Mouse (Mus musculus): ENCODE data around the gene Pdik1l.

Gene Pdik1l

DNA sequence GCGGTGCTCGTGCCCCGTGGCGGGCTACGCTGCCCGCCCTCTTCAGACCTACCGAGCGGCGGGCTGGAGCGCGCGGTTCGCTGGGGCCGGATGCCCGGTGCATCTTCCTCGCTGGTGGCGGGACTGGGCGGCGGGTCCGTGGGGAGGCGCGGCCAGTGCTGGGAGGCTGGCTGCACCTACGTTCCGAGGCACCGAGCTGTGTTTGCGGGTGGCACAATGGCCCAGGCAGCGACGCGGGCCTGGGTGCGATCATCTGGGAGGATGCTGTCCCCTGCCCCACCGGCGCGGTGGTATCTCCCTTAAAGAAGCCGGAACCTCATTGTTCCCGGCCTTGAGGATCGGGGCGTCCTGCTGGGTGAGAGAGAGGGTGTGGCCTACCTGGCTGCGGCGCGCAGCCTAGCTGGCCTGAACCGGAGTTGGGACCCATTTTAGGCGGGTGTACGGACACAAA lies at the start of gene Pdik1l:
Gene Pdik1l, minus strand, starts transcription at position 321 of the 451 bp plus-strand sequence.
- no peak for TF ChIP-seq GATA4 (IDR thresholded peaks at IDR 0.05; ENCODE audit: insufficient replicate concordance, low read length)

DNA sequence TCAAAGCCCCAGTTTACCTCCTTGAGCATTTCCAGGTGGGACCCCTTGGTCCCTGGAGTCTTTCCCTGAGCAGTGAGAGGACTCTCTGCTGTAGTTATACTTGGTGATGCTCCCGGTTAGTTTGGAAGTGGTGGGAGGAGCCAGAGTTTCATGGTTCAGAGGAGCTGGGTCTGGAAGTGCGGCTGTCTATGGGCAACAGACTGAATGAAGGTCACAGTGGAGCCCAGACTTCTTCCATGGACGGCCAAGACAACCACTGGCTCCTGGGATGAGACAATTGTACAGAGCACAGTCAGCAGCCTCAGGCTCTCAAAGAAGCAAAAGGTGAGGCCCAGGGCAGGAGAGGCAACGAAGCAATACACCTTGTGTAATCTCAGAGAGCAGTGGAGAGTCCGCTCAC lies 42.6 kb upstream of the Pdik1l start:
- no peak for TF ChIP-seq GATA4 (IDR thresholded peaks at IDR 0.05; ENCODE audit: insufficient replicate concordance, low read length)

DNA sequence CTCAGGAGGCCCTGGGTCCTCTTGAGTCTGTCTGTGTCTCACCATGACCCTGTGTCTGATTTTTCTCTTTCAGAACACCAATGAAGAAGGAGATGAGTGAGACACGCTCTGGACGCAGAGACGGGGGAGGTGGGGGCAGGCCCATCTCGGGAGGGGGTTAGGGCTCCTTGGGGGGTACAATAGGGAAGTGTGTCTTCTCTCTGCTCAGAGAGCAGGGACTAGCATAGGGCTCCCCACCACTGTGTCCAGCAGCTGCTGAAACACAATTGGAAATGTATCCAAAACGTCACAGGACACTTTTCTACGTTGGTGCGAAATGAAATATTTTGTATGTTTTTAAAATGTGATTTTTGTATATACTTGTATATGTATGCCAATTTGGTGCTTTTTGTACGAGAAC lies 41.1 kb upstream of the Pdik1l start:
- TF ChIP-seq GATA4 (IDR thresholded peaks at IDR 0.05; ENCODE audit: insufficient replicate concordance, low read length) = no peak

DNA sequence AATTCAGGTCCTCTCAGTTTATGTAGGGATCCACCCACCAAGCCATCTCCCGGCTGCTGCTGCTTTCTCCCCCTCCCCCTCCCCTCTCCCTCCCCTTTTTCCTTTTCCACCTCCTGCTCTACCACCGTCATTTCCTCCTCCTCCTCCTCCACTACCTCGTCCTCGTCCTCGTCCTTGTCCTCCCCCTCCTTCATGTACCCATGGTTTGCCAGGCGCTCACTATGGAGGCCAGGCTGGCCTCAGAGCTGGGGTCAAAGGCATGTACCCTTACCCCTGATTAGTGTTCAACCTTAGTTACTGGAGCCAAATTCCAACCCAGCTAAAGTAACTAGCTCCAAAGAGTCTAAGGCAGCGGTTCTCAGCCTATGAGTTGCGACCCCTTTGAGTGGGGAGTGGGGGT lies 40.5 kb upstream of the Pdik1l start:
- TF ChIP-seq GATA4 (IDR thresholded peaks at IDR 0.05; ENCODE audit: insufficient replicate concordance, low read length) = no peak

DNA sequence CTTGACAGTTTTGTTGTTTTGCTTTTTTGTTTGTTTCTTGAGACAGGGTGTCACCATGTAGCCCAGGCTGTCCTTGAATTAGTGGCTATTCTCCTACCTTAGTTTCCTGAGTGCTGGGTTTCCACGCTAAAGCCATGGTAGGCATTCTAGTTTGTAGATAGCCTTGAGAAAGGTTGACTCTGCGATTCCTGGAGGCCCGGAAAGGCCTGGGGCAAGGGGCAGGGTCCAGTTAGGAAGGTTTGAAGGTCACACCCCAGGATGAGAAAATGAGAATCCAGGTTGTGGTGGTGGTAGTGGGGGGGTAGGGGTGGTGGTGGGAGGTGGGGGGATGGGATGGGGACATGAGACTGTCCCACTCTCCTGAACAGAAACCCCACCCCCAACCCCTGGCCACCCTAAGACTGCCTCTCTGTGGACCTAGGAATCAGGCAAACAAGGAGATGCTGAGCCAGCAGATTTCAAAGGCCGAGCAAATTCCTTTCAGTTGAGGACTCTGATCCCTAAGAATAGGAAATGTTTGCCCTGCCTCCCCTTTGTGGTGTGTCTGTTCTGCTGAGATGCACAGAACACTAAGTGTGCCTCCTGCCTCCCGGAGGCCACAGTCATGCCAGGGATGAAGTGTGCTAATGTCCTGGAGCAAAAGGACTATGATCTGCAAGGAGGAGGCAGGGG lies 39.3 kb upstream of the Pdik1l start:
- no peak for TF ChIP-seq GATA4 (IDR thresholded peaks at IDR 0.05; ENCODE audit: insufficient replicate concordance, low read length)

DNA sequence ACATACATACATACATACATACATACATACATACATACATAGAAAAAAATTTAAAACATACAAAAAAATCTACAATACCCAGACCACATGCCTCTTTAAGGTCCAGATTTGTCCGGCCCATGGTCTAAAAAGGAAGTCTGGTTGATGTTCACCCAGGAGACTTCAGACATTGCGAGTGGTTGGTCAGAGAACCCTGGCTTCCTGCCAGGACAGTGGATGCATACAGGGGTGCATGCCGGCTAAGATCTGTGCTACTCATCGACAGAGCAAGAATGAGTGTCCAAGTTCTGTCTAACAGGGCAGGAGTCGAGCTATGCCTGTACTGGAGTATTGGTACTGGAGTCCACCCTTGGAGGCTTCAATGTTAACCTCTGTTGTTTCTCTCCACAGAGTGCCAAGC lies 37.0 kb upstream of the Pdik1l start:
- TF ChIP-seq GATA4 (IDR thresholded peaks at IDR 0.05; ENCODE audit: insufficient replicate concordance, low read length) = no peak

DNA sequence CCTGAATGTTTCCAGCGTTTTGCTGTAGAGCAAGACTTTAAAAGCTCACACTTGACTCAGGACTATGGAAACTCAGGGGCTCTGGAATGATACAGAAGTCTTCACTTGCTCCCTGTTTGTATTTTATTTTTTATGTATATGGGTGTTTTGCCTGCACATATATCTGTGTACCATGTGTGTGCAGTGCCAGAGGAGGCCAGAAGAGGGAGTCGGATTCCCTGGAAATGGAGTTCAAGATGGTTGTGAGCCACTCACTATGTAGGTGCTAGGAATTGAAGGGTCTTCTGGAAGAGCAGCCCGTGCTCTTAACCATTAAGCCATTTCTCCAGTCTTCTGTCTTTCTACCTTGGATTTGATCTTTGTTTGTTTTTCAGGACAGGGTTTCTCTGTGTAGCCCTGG lies 33.8 kb upstream of the Pdik1l start:
- no peak for TF ChIP-seq GATA4 (IDR thresholded peaks at IDR 0.05; ENCODE audit: insufficient replicate concordance, low read length)

DNA sequence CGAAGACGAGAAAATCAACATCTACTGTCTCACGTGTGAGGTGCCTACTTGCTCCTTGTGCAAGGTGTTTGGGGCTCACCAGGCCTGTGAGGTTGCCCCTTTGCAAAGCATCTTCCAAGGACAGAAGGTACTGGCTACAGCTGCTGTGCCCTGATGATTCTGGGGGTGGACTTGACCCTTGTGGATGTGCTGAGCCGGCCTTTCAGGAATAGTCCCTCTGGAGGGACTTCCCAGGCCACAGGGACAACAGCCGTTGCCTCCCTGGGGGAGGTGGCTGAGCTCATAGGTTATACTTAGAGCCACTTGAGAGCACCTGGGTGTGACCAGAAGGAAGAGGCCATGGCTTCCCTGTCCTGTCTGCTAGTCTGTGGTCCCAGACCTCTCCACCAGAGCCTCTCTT lies 32.0 kb upstream of the Pdik1l start:
- TF ChIP-seq GATA4 (IDR thresholded peaks at IDR 0.05; ENCODE audit: insufficient replicate concordance, low read length) = no peak

DNA sequence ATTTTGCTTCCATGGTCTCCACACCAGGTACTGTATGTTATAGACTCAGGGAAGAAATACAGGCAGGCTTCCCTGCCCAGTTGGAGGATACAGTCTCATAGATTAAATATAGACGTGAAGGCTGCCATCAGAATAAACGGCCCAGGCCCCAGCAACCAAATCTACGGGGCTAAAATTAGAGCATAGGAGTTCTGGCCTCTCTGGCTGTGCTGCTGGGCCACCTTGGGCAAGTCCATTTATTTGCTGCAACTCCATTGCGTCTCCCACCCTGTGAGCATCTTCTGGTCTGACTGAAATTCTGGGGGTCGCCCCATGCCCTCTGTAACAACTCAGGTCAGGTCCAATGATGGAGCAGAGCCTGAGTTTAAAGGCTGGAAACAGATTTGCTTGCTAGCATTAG lies 31.4 kb upstream of the Pdik1l start:
- TF ChIP-seq GATA4 (IDR thresholded peaks at IDR 0.05; ENCODE audit: insufficient replicate concordance, low read length) = no peak

DNA sequence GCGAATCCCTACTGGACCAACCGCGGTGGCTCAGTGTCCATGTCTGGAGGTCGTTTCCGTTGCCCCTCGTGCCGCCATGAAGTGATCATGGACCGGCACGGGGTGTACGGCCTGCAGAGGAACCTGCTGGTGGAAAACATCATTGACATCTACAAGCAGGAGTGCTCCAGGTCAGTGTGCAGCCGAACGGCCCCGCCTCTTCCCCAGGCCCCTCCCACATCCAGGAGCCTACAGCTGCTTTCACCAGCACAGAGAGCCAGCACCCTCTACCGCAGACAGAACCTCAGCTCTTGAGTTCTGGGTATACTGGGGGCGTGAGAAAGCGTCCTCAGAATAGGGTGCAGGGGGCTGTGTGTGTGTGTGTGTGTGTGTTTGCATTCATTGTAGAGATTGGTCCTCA lies 28.7 kb upstream of the Pdik1l start:
- TF ChIP-seq GATA4 (IDR thresholded peaks at IDR 0.05; ENCODE audit: insufficient replicate concordance, low read length) = no peak

DNA sequence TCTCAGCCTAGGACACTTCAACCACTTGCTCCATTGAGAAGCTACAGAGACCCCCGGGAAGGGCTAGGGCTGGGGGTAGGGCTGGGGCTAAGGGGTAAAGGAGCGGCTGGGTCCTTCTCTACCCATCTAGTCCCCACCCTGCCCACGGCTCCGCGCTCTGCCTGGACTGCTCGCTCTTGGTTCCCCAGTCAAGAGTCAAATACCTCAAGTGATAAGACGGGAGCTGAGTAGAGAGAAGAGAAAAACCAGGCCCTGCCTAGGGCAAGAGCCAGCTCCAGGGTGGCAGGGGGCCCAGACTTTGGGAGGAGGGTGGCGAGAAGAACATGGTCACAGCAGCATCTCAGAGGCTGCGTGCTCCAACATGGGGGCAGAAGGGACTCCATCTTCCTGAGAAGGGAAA lies 27.8 kb upstream of the Pdik1l start:
- TF ChIP-seq GATA4 (IDR thresholded peaks at IDR 0.05; ENCODE audit: insufficient replicate concordance, low read length) = no peak

DNA sequence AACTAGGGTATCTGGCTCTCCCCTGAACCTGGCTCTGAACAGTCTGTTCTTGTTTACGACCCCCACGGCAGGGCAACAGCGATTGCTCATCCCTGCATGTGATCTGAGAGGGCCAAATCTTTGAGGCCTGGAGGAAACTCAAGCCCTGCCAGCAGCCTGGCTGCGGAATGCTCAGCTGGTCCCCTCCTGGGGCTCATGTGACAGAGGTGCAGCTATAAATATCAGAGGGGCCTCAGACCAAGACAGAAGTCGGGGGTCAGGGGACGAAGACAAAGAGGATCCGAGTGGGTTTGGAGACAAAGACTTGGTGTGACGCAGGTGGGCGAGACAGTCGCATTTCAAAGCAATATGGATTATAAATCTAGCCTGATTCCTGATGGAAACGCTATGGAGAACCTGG lies 27.2 kb upstream of the Pdik1l start, which contains the start of gene Trim63:
Gene Trim63, plus strand, starts transcription at position 245 of the 400 bp plus-strand sequence.
- no peak for TF ChIP-seq GATA4 (IDR thresholded peaks at IDR 0.05; ENCODE audit: insufficient replicate concordance, low read length)

DNA sequence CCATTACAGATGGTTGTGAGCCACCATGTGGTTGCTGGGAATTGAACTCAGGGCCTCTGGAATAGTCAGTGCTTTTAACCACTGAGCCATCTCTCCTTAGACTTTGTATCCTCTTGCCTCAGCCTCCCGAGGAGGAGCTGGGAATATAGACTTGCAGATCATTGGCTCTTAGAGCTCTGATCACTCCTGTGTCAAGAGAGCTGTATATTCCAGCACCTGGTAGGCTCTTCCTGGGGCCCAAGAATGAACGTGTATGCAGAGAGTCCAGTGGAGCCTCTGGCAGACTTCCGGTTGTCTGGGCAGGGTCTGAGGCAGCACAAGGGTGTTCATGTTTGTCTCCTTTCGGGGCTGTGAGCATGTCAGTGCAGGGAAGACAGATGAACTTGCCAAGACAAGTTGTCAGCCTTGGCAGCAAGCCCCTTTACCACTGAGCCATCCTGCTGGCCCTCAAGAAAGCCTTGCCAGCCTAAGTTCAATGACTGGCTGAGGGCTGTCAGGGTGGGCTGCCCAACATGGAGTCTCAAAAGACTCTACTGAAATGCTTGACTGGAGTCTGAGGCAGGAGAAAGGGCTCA lies 26.5 kb upstream of the Pdik1l start:
- TF ChIP-seq GATA4 (IDR thresholded peaks at IDR 0.05; ENCODE audit: insufficient replicate concordance, low read length) = no peak

DNA sequence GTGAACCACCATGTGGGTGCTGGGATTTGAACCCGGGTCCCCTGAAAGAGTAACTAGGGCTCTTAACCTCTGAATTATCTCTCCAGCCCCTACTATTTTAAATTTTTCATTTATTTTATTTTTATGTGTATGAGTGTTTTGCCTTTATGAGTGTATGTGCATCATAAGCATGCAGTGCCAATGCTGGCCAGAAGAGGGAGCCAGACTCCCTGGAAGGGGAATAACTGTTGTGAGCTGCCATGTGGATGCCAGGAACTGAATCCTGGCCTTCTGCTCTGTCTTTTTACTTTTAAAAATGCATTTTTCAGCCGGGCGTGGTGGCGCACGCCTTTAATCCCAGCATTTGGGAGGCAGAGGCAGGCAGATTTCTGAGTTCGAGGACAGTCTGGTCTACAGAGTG lies 25.2 kb upstream of the Pdik1l start:
- no peak for TF ChIP-seq GATA4 (IDR thresholded peaks at IDR 0.05; ENCODE audit: insufficient replicate concordance, low read length)

DNA sequence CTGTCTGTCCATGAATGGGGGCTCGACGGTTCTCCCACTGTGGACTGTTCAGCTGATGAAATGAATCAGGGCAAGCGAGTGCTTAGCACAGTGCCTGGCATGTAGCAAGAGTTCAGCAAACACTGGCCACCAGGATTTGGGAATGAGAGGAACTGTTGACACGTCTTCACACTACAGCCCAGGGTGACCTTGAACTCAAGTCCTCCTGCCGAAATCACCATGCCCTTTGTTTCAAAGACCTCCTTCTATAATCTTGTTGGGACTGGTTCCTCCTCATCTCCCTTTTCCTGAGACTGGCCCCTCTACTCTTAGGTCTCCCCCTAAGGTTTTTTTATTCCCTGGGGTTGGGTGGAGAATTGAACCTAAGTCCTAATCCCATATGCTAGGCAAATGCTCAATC lies 24.6 kb upstream of the Pdik1l start:
- no peak for TF ChIP-seq GATA4 (IDR thresholded peaks at IDR 0.05; ENCODE audit: insufficient replicate concordance, low read length)

DNA sequence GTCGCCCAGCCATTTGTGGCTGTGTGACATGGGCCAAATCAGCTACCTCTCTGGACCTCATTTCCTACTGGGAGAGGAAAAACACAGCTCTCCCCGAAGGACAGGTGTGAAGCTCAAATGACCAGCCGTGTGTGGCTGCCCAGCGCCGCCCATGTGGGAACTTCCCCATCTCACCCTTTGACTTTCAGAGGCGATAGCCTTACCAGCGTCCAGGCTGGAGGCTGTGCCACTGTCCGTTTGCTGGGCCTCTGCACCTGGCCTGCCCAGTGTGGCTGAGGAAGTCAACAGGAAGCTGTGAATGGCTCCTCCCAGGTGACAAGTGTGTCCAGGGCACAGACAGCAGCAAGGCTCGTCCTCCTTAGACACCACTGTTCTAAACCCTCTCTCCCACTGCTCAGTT lies 24.1 kb upstream of the Pdik1l start:
- no peak for TF ChIP-seq GATA4 (IDR thresholded peaks at IDR 0.05; ENCODE audit: insufficient replicate concordance, low read length)

DNA sequence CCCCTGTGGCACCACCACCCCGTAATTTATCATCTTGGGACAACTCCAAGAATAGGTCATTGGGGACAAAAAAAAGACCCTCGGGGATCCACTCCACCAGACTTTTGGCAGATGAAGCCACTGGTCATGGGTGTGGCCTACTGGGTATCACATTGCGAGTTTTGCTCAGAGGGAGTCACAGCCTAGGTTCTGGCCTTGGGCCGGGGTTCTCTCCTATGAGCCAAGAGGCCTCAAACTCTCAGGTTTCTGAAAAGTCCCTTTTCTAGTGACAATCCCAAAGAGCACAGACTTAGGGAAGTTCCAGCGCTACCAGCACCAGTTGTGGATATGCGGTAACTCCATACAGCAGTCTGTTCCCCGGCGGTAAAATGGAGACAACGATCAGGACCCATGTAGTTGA lies 23.0 kb upstream of the Pdik1l start:
- TF ChIP-seq GATA4 (IDR thresholded peaks at IDR 0.05; ENCODE audit: insufficient replicate concordance, low read length) = no peak

Data from liver, adult (tissue).